Mouse (Mus musculus) MEL (cell line): ENCODE results near the gene Cmpk1. TPM values are rescaled to one million over a fixed set of nuclear protein-coding genes. Genes with fewer than 3 reads are reported as not detected.

ENCODE experiments used
- DNase-seq: peaks from one replicate; pipeline ENCODE4 v3.0.0; 2011; ENCODE audit warnings: low read depth, low spot score
- H3K27ac ChIP-seq: 2 replicates; pipeline ENCODE4 v1.5.1; 2012; ENCODE audit warnings: low read depth, mild to moderate bottlenecking, control low read depth, low read length, moderate library complexity; ENCODE audit not compliant: control insufficient read depth
- H3K27me3 ChIP-seq, 2 experiments: fragments of 150-350 bp in 1 of 2; sonication (generic) in 1 of 2; 2 replicates each; pipeline ENCODE4 v1.6.1; 2012; ENCODE audit warnings: low read length in 2 of 2, mild to moderate bottlenecking in 2 of 2, improper control_type of control experiment in 1 of 2, moderate library complexity in 1 of 2; ENCODE audit not compliant: insufficient read depth in 2 of 2, control insufficient read depth in 1 of 2
- H3K36me3 ChIP-seq, 2 experiments: 2 replicates each; pipeline ENCODE4 v1.6.1; 2012 to 2014; ENCODE audit warnings: low read length in 2 of 2, improper control_type of control experiment in 1 of 2, inconsistent platforms in 1 of 2, mild to moderate bottlenecking in 1 of 2; ENCODE audit not compliant: insufficient read depth in 2 of 2, control insufficient read depth in 1 of 2
- H3K4me1 ChIP-seq, 2 experiments: fragments of 150-350 bp in 1 of 2; sonication (generic) in 1 of 2; 2 replicates each; pipeline ENCODE4 v1.6.1; 2012; ENCODE audit warnings: low read length in 2 of 2, improper control_type of control experiment in 1 of 2, mild to moderate bottlenecking in 1 of 2; ENCODE audit not compliant: insufficient read depth in 2 of 2, control insufficient read depth in 1 of 2
- H3K4me3 ChIP-seq, 2 experiments: fragments of 150-350 bp in 1 of 2; sonication (generic) in 1 of 2; 2 replicates each; pipeline ENCODE4 v1.5.1; 2012; ENCODE audit warnings: low read depth in 2 of 2, low read length in 2 of 2, mild to moderate bottlenecking in 2 of 2, moderate library complexity in 2 of 2, control low read depth in 1 of 2, improper control_type of control experiment in 1 of 2; ENCODE audit not compliant: control insufficient read depth in 1 of 2, insufficient read depth in 1 of 2
- H3K79me2 ChIP-seq: 2 replicates; pipeline ENCODE4 v1.6.1; 2012; ENCODE audit warnings: mild to moderate bottlenecking, low read length, moderate library complexity; ENCODE audit not compliant: control insufficient read depth, poor library complexity, insufficient read depth
- H3K9ac ChIP-seq: 2 replicates; pipeline ENCODE4 v1.6.1; 2012; ENCODE audit warnings: low read depth, mild to moderate bottlenecking, control low read depth, low read length, moderate library complexity; ENCODE audit not compliant: control insufficient read depth, poor library complexity, severe bottlenecking
- H3K9me3 ChIP-seq: fragments of 150-350 bp; sonication (generic); replicated peaks from 2 replicates; pipeline ENCODE4 v1.6.1; 2012; ENCODE audit warnings: mild to moderate bottlenecking, low read length, improper control_type of control experiment, moderate library complexity; ENCODE audit not compliant: insufficient read depth
- BHLHE40 ChIP-seq: IDR thresholded peaks from 2 replicates; pipeline ENCODE4 v1.6.1; 2012; ENCODE audit warnings: low read depth, mild to moderate bottlenecking, inconsistent platforms, low read length, improper control_type of control experiment, borderline replicate concordance
- CHD1 ChIP-seq: IDR thresholded peaks from 2 replicates; pipeline ENCODE4 v1.6.1; 2012; ENCODE audit warnings: low read depth, mild to moderate bottlenecking, inconsistent platforms, low read length, improper control_type of control experiment
- CTCF ChIP-seq, 3 experiments: IDR thresholded peaks in 2 of 3; conservative IDR thresholded peaks in 1 of 3; 2 replicates each; pipeline ENCODE4 v1.5.1; 2011 to 2012; ENCODE audit warnings: low read length in 3 of 3, low read depth in 2 of 3, mild to moderate bottlenecking in 2 of 3, improper control_type of control experiment in 1 of 3, inconsistent platforms in 1 of 3, mixed read lengths in 1 of 3, moderate library complexity in 1 of 3; ENCODE audit not compliant: control insufficient read depth in 1 of 3, insufficient read depth in 1 of 3, poor library complexity in 1 of 3, severe bottlenecking in 1 of 3
- E2F4 ChIP-seq: IDR thresholded peaks from 2 replicates; pipeline ENCODE4 v1.6.1; 2011; ENCODE audit warnings: low read depth, low read length, improper control_type of control experiment, borderline replicate concordance
- EP300 ChIP-seq, 2 experiments: IDR thresholded peaks; 2 replicates each; pipeline ENCODE4 v1.6.1; 2011; ENCODE audit warnings: improper control_type of control experiment in 2 of 2, low read length in 2 of 2, low read depth in 1 of 2, mild to moderate bottlenecking in 1 of 2
- ETS1 ChIP-seq: IDR thresholded peaks from 2 replicates; pipeline ENCODE4 v1.6.1; 2012; ENCODE audit warnings: low read depth, mild to moderate bottlenecking, inconsistent platforms, low read length, improper control_type of control experiment, moderate library complexity
- HCFC1 ChIP-seq: IDR thresholded peaks from 2 replicates; pipeline ENCODE4 v1.6.1; 2012; ENCODE audit warnings: low read depth, mild to moderate bottlenecking, inconsistent platforms, low read length, improper control_type of control experiment, moderate library complexity
- JUND ChIP-seq: IDR thresholded peaks from 2 replicates; pipeline ENCODE4 v1.6.1; 2011; ENCODE audit warnings: low read depth, mild to moderate bottlenecking, improper control_type of control experiment, low read length
- KAT2A ChIP-seq: conservative IDR thresholded peaks from 2 replicates; pipeline ENCODE4 v1.6.1; 2012; ENCODE audit warnings: low read depth, low read length, improper control_type of control experiment, inconsistent platforms
- MEF2A ChIP-seq: IDR thresholded peaks from 2 replicates; pipeline ENCODE4 v1.6.1; 2014; ENCODE audit warnings: low read depth, mild to moderate bottlenecking, inconsistent platforms, low read length, improper control_type of control experiment; ENCODE audit not compliant: poor library complexity, insufficient replicate concordance, severe bottlenecking; ENCODE audit errors: extremely low read depth
- MYB ChIP-seq: IDR thresholded peaks from 2 replicates; pipeline ENCODE4 v1.6.1; 2011; ENCODE audit warnings: mild to moderate bottlenecking, low read depth, low read length, improper control_type of control experiment
- MYC ChIP-seq: IDR thresholded peaks from 2 replicates; pipeline ENCODE4 v1.6.1; 2011; ENCODE audit warnings: low read depth, mild to moderate bottlenecking, low read length, improper control_type of control experiment, moderate library complexity
- NELFE ChIP-seq: IDR thresholded peaks from 2 replicates; pipeline ENCODE4 v1.6.1; 2011; ENCODE audit warnings: low read depth, low read length, improper control_type of control experiment
- POLR2AphosphoS5 ChIP-seq: IDR thresholded peaks from 2 replicates; pipeline ENCODE4 v1.6.1; 2012; ENCODE audit warnings: low read depth, borderline replicate concordance, mild to moderate bottlenecking, inconsistent platforms, low read length, moderate library complexity, mixed read lengths
- RAD21 ChIP-seq: IDR thresholded peaks from 2 replicates; pipeline ENCODE4 v1.6.1; 2011; ENCODE audit warnings: mild to moderate bottlenecking, low read depth, low read length, improper control_type of control experiment
- RCOR1 ChIP-seq: IDR thresholded peaks from 2 replicates; pipeline ENCODE4 v1.6.1; 2012; ENCODE audit warnings: low read depth, mild to moderate bottlenecking, inconsistent platforms, low read length, improper control_type of control experiment
- SIN3A ChIP-seq: IDR thresholded peaks from 2 replicates; pipeline ENCODE4 v1.6.1; 2012; ENCODE audit warnings: low read length, improper control_type of control experiment, inconsistent platforms
- SMC3 ChIP-seq: IDR thresholded peaks from 2 replicates; pipeline ENCODE4 v1.6.1; 2011; ENCODE audit warnings: low read depth, low read length, improper control_type of control experiment
- USF1 ChIP-seq: IDR thresholded peaks from 2 replicates; pipeline ENCODE4 v1.6.1; 2014; ENCODE audit warnings: low read depth, mild to moderate bottlenecking, inconsistent platforms, low read length, improper control_type of control experiment, moderate library complexity
- ZC3H11A ChIP-seq: IDR thresholded peaks from 2 replicates; pipeline ENCODE4 v1.6.1; 2012; ENCODE audit warnings: low read depth, mild to moderate bottlenecking, inconsistent platforms, low read length, improper control_type of control experiment
- ZNF384 ChIP-seq: IDR thresholded peaks from 2 replicates; pipeline ENCODE4 v1.6.1; 2012; ENCODE audit warnings: low read depth, mild to moderate bottlenecking, inconsistent platforms, low read length, improper control_type of control experiment
- polyA plus RNA-seq, 2 experiments: library from polyadenylated mRNA; stranded (reverse) in 1 of 2; unstranded in 1 of 2; fragments of >175 nt in 1 of 2; fragments of >200 nt in 1 of 2; gene quantifications; 2 replicates each; pipeline versions ENCODE4 v1.2.1 to v1.2.4; 2012; ENCODE audit warnings: low replicate concordance in 2 of 2, low read depth in 1 of 2; ENCODE audit not compliant: insufficient read length in 2 of 2, insufficient read depth in 1 of 2, missing spikeins in 1 of 2
- total RNA-seq: library from RNA; depleted of rRNA; stranded (reverse); fragments of 300-350 nt; gene quantifications from 2 replicates; pipeline ENCODE4 v1.2.3, GENCODE M21; 2012

The Cmpk1 gene
- total and polyA plus RNA-seq, 3 experiments: 33.4 to 33.7 TPM; not detected in 1

DNA sequence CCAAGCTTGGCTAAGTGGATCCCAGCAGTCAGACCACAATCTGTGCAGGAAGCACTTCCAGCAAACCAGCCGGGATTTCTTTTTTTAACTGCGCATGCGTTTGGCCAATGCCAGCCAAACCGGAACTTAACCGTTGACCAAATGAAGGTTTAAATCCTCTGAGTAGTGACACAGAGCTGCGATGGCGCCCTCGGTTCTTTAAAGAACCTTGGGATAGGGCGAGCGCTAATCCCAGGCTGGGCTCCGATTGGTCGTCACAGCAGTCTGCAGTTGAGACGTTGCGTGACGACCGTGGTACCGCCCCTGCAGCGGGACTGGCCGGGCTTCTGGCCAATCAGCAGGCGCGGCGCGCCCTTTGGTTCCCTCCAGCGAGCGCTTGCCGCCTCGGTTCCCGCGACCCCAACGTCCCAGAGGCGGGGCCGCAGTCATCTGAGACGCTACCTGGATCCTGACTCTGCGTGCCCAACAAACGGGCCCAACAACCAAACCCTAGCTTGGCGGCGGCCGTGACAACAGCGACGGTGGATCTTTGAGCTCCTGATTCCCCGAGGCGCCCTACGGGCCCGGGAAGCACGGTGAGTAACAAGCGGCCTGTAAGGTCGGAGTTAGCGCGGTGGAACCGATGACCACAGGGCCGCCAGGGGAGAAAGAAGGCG lies 12.9 kb upstream of the Cmpk1 start, which contains the start of gene Stil (continued):
- TF ChIP-seq POLR2AphosphoS5 (no peak), ZNF384 (no peak), RCOR1 (peak; percentile 84), EP300 (IDR thresholded peaks at IDR 0.05; ENCODE audit: low read depth in 1 of 2, low read length in 2 of 2) (peak in 1 of 2 experiments; percentile 32; a peak in 1 of 4 replicates), HCFC1 (peak; percentile 72), ETS1 (peak; percentile 16; the same call in 1 of the 2 replicates)

DNA sequence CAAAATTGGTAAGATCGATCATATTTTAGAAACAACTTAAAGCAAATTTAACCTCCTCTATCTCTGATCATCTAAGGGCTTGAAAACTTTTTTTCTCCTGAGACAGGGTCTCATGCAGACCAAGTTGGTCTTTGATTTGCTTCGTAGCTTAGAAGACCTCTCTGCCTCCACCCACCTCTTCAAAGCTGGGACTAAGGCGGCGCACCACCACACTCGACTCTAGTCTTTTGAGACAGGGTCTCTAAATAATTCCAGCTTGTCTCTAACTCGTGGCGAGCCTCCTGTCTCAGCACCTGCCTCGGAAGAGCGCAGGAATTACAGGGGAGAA lies 12.4 kb upstream of the Cmpk1 start:
- peak overlapping the region; percentile 65 for H3K27ac ChIP-seq
- TF ChIP-seq KAT2A (no peak), MYB (no peak), HCFC1 (no peak), CHD1 (no peak), ETS1 (no peak), E2F4 (no peak)
- peaks cover under 1 to 13% of the 10 kb centered on the region in 2 experiments; a peak in 3 of 4 replicates for H3K4me1 ChIP-seq

GRCm38 (mm10) chr4:114997051-114997450 lies 10.0 kb upstream of the Cmpk1 start:
- Histone ChIP-seq H3K4me3 (no peak overlapping the region), H3K27ac (no peak overlapping the region), H3K9me3 (no peaks in the 10 kb centered on the region), H3K4me1 (peaks cover 1 to 15% of the 10 kb centered on the region in 2 experiments; a peak in 3 of 4 replicates), H3K36me3 (peaks cover 0 to 19% of the 10 kb centered on the region in 2 experiments; a peak in 2 of 4 replicates), H3K79me2 (peaks cover 14% of the 10 kb centered on the region), H3K27me3 (no peaks in the 10 kb centered on the region), H3K9ac (peak overlapping the region; percentile 26; the same call in 1 of the 2 replicates)
- DNase-seq: peak; percentile 68
- TF ChIP-seq BHLHE40 (no peak), NELFE (no peak), JUND (no peak), CHD1 (no peak), SMC3 (peak; percentile 59), SIN3A (peak; percentile 49; the same call in 1 of the 2 replicates), USF1 (no peak), CTCF (IDR thresholded peaks at IDR 0.05 in 2 of 3, conservative IDR thresholded peaks at IDR 0.05 in 1 of 3; ENCODE audit: control insufficient read depth in 1 of 3, insufficient read depth in 1 of 3, low read depth in 2 of 3, low read length in 3 of 3, poor library complexity in 1 of 3, severe bottlenecking in 1 of 3) (peak in 2 of 3 experiments; percentile 54 to 67; a peak in 4 of 6 replicates), EP300 (IDR thresholded peaks at IDR 0.05; ENCODE audit: low read depth in 1 of 2, low read length in 2 of 2) (no peak; a peak in 1 of 4 replicates), MYC (0 out of 2 replicates have a peak, but pooled peaks have one; percentile 56), HCFC1 (0 out of 2 replicates have a peak, but pooled peaks have one; percentile 41), RAD21 (peak; percentile 56), ZC3H11A (0 out of 2 replicates have a peak, but pooled peaks have one; percentile 13), MEF2A (no peak)

More for the DNA sequence above, 12.4 kb upstream of the Cmpk1 start:
- H3K4me3 ChIP-seq: peak overlapping the region; percentile 53 to 64
- no peaks in the 10 kb centered on the region for H3K9me3 ChIP-seq
- no peaks in the 10 kb centered on the region for H3K27me3 ChIP-seq
- H3K36me3 ChIP-seq: peaks cover 0 to 17% of the 10 kb centered on the region in 2 experiments
- H3K79me2 ChIP-seq: peaks cover 14% of the 10 kb centered on the region
- no peak for DNase-seq
- peak overlapping the region; percentile 59 for H3K9ac ChIP-seq
